Mouse (Mus musculus) myocyte (in vitro differentiated cells): ENCODE data around the gene Prex1. TPM values are rescaled to one million over a fixed set of nuclear protein-coding genes. Genes with fewer than 3 reads are reported as not detected.

Experiments
- H3K27me3 ChIP-seq: one replicate; pipeline ENCODE4 v1.6.1; 2011; ENCODE audit not compliant: control insufficient read depth, insufficient read depth, insufficient read length
- H3K36me3 ChIP-seq: one replicate; pipeline ENCODE4 v1.6.1; 2011; ENCODE audit not compliant: control insufficient read depth, insufficient read depth
- H3K4me2 ChIP-seq: one replicate; pipeline ENCODE4 v1.6.1; 2011; ENCODE audit warnings: low read depth, control low read depth
- H3K4me3 ChIP-seq: one replicate; pipeline ENCODE4 v1.5.1; 2011; ENCODE audit warnings: mild to moderate bottlenecking, control low read depth, moderate library complexity
- H3K79me2 ChIP-seq: one replicate; pipeline ENCODE4 v1.6.1; 2011; ENCODE audit not compliant: control insufficient read depth, insufficient read depth
- H3ac ChIP-seq: one replicate; pipeline ENCODE4 v1.6.1; 2011; ENCODE audit not compliant: control insufficient read depth, insufficient read length
- CEBPB ChIP-seq: IDR thresholded peaks from 2 replicates; pipeline ENCODE4 v1.6.1; 2011; ENCODE audit warnings: mild to moderate bottlenecking, moderate library complexity; ENCODE audit not compliant: poor library complexity, insufficient read depth, severe bottlenecking
- E2F4 ChIP-seq: IDR thresholded peaks from one replicate; pipeline ENCODE4 v1.6.1; 2011; ENCODE audit warnings: mild to moderate bottlenecking, control low read depth, moderate library complexity; ENCODE audit not compliant: insufficient read depth
- MAX ChIP-seq: IDR thresholded peaks from one replicate; pipeline ENCODE4 v1.6.1; 2011; ENCODE audit warnings: low read depth, mild to moderate bottlenecking, control low read depth
- MYOD1 ChIP-seq, 3 experiments: IDR thresholded peaks; one replicate each; pipeline ENCODE4 v1.6.1; 2011; ENCODE audit warnings: control low read depth in 2 of 3, low read depth in 2 of 3, mild to moderate bottlenecking in 2 of 3, moderate library complexity in 1 of 3; ENCODE audit not compliant: insufficient read length in 2 of 3, control insufficient read depth in 1 of 3
- MYOG ChIP-seq, 3 experiments: IDR thresholded peaks; one replicate each; pipeline ENCODE4 v1.6.1; 2011; ENCODE audit warnings: control low read depth in 2 of 3, low read depth in 2 of 3, mild to moderate bottlenecking in 2 of 3; ENCODE audit not compliant: insufficient read length in 2 of 3, control insufficient read depth in 1 of 3, insufficient read depth in 1 of 3
- POLR2A ChIP-seq: IDR thresholded peaks from one replicate; pipeline ENCODE4 v1.6.1; 2011; ENCODE audit warnings: low read depth, mild to moderate bottlenecking, control low read depth, moderate library complexity; ENCODE audit not compliant: insufficient read length
- POLR2AphosphoS2 ChIP-seq: IDR thresholded peaks from one replicate; pipeline ENCODE4 v1.6.1; 2011; ENCODE audit warnings: low read depth, control low read depth; ENCODE audit not compliant: insufficient read length
- REST ChIP-seq: IDR thresholded peaks from one replicate; pipeline ENCODE4 v1.6.1; 2011; ENCODE audit warnings: mild to moderate bottlenecking, control low read depth, moderate library complexity; ENCODE audit not compliant: insufficient read depth, insufficient read length
- SRF ChIP-seq: IDR thresholded peaks from one replicate; pipeline ENCODE4 v1.6.1; 2011; ENCODE audit warnings: low read depth; ENCODE audit not compliant: control insufficient read depth, insufficient read length
- TCF12 ChIP-seq: IDR thresholded peaks from one replicate; pipeline ENCODE4 v1.6.1; 2011; ENCODE audit warnings: mild to moderate bottlenecking, control low read depth; ENCODE audit not compliant: poor library complexity, insufficient read depth, severe bottlenecking
- TCF3 ChIP-seq: IDR thresholded peaks from one replicate; pipeline ENCODE4 v1.6.1; 2011; ENCODE audit warnings: low read depth, control low read depth; ENCODE audit not compliant: insufficient read length
- USF1 ChIP-seq: IDR thresholded peaks from one replicate; pipeline ENCODE4 v1.6.1; 2011; ENCODE audit warnings: low read depth, mild to moderate bottlenecking, control low read depth, moderate library complexity
- polyA plus RNA-seq: library from polyadenylated mRNA; unstranded; fragments of >200 nt; fragmentation: generic; extraction: Trizol; gene quantifications from one replicate; pipeline ENCODE4 v1.2.1, GENCODE M21; 2012; ENCODE audit warnings: missing spikeins

Prex1 gene
- polyA plus RNA-seq, 1 experiment = 0.17 TPM

GRCm38 (mm10) chr2:166745849-166746248, 32.2 kb upstream of the Prex1 start:
- Histone ChIP-seq H3K36me3 (no peaks in the 10 kb centered on the region), H3K4me3 (no peak overlapping the region), H3K27me3 (peaks cover 5% of the 10 kb centered on the region), H3K79me2 (no peaks in the 10 kb centered on the region), H3K4me2 (no peak overlapping the region), H3ac (no peak overlapping the region)
- no peak for TF ChIP-seq SRF
- TF ChIP-seq TCF12 = no peak
- no peak for TF ChIP-seq MYOD1 (IDR thresholded peaks at IDR 0.05; ENCODE audit: control insufficient read depth in 1 of 3, insufficient read length in 2 of 3, low read depth in 2 of 3)
- TF ChIP-seq POLR2AphosphoS2 = no peak
- TF ChIP-seq E2F4 = no peak
- TF ChIP-seq REST = no peak
- no peak for TF ChIP-seq USF1
- no peak for TF ChIP-seq CEBPB
- TF ChIP-seq MYOG (IDR thresholded peaks at IDR 0.05; ENCODE audit: control insufficient read depth in 1 of 3, insufficient read depth in 1 of 3, insufficient read length in 2 of 3, low read depth in 2 of 3) = no peak
- no peak for TF ChIP-seq TCF3
- no peak for TF ChIP-seq POLR2A
- no peak for TF ChIP-seq MAX

- Histone ChIP-seq H3K79me2 (no peaks in the 10 kb centered on the region), H3K4me3 (no peak overlapping the region), H3K27me3 (peaks cover 5% of the 10 kb centered on the region), H3K4me2 (no peak overlapping the region), H3ac (no peak overlapping the region), H3K36me3 (no peaks in the 10 kb centered on the region)
- TF ChIP-seq REST (peak; percentile 40), POLR2AphosphoS2 (no peak), USF1 (no peak), MAX (no peak), TCF12 (no peak), E2F4 (no peak)
Observed at GRCm38 (mm10) chr2:166744433-166744832, 30.8 kb upstream of the Prex1 start.

- Histone ChIP-seq H3K4me2 (no peak overlapping the region), H3K4me3 (no peak overlapping the region), H3K79me2 (no peaks in the 10 kb centered on the region), H3K27me3 (peaks cover 1% of the 10 kb centered on the region), H3ac (no peak overlapping the region), H3K36me3 (no peaks in the 10 kb centered on the region)
- no peak for TF ChIP-seq TCF3
Observed at GRCm38 (mm10) chr2:166743504-166743903, 29.9 kb upstream of the Prex1 start.

GRCm38 (mm10) chr2:166741445-166741844, 27.8 kb upstream of the Prex1 start:
- H3K27me3 ChIP-seq = no peaks in the 10 kb centered on the region

GRCm38 (mm10) chr2:166740396-166740795, 26.8 kb upstream of the Prex1 start:
- no peak overlapping the region for H3K4me2 ChIP-seq
- TF ChIP-seq REST = no peak
- no peak for TF ChIP-seq TCF12
- no peak for TF ChIP-seq USF1
- TF ChIP-seq MAX = no peak
- TF ChIP-seq TCF3 = peak; percentile 46
- peak in 2 of 3 experiments; percentile 64 to 91 for TF ChIP-seq MYOD1 (IDR thresholded peaks at IDR 0.05; ENCODE audit: control insufficient read depth in 1 of 3, insufficient read length in 2 of 3, low read depth in 2 of 3)
- TF ChIP-seq E2F4 = no peak
- TF ChIP-seq MYOG (IDR thresholded peaks at IDR 0.05; ENCODE audit: control insufficient read depth in 1 of 3, insufficient read depth in 1 of 3, insufficient read length in 2 of 3, low read depth in 2 of 3) = peak; percentile 56 to 95 (median 74)
- no peak for TF ChIP-seq POLR2AphosphoS2
- TF ChIP-seq CEBPB = no peak
- TF ChIP-seq POLR2A = no peak
- TF ChIP-seq SRF = no peak

More at GRCm38 (mm10) chr2:166741445-166741844, 27.8 kb upstream of the Prex1 start:
- TF ChIP-seq E2F4 = no peak
- no peak for TF ChIP-seq MYOG (IDR thresholded peaks at IDR 0.05; ENCODE audit: control insufficient read depth in 1 of 3, insufficient read depth in 1 of 3, insufficient read length in 2 of 3, low read depth in 2 of 3)
- no peak for TF ChIP-seq CEBPB
- no peak for TF ChIP-seq POLR2A
- TF ChIP-seq TCF12 = no peak
- TF ChIP-seq USF1 = no peak
- no peak for TF ChIP-seq TCF3
- no peak for TF ChIP-seq MAX
- TF ChIP-seq POLR2AphosphoS2 = no peak
- no peak for TF ChIP-seq MYOD1 (IDR thresholded peaks at IDR 0.05; ENCODE audit: control insufficient read depth in 1 of 3, insufficient read length in 2 of 3, low read depth in 2 of 3)
- no peak for TF ChIP-seq SRF
- TF ChIP-seq REST = no peak
- Histone ChIP-seq H3ac (no peak overlapping the region), H3K4me2 (no peak overlapping the region), H3K36me3 (no peaks in the 10 kb centered on the region), H3K79me2 (no peaks in the 10 kb centered on the region), H3K4me3 (no peak overlapping the region)

More at GRCm38 (mm10) chr2:166740396-166740795, 26.8 kb upstream of the Prex1 start:
- Histone ChIP-seq H3K4me3 (no peak overlapping the region), H3K27me3 (no peaks in the 10 kb centered on the region), H3K79me2 (no peaks in the 10 kb centered on the region), H3ac (no peak overlapping the region), H3K36me3 (no peaks in the 10 kb centered on the region)
